Mouse (Mus musculus) testis, adult 2 months (tissue): ENCODE results near the gene Twist1.

Experiments used
- CTCF ChIP-seq: fragments of 200-500 bp; IDR thresholded peaks from 2 replicates; pipeline ENCODE4 v1.5.1; 2012; ENCODE audit warnings: low read depth, mild to moderate bottlenecking, inconsistent platforms, low read length, moderate library complexity; ENCODE audit not compliant: control insufficient read depth, insufficient read depth, insufficient replicate concordance
- POLR2A ChIP-seq: fragments of 200-500 bp; IDR thresholded peaks from 2 replicates; pipeline ENCODE4 v1.6.1; 2012; ENCODE audit warnings: low read depth, mild to moderate bottlenecking, inconsistent platforms, low read length, moderate library complexity; ENCODE audit not compliant: control insufficient read depth

DNA sequence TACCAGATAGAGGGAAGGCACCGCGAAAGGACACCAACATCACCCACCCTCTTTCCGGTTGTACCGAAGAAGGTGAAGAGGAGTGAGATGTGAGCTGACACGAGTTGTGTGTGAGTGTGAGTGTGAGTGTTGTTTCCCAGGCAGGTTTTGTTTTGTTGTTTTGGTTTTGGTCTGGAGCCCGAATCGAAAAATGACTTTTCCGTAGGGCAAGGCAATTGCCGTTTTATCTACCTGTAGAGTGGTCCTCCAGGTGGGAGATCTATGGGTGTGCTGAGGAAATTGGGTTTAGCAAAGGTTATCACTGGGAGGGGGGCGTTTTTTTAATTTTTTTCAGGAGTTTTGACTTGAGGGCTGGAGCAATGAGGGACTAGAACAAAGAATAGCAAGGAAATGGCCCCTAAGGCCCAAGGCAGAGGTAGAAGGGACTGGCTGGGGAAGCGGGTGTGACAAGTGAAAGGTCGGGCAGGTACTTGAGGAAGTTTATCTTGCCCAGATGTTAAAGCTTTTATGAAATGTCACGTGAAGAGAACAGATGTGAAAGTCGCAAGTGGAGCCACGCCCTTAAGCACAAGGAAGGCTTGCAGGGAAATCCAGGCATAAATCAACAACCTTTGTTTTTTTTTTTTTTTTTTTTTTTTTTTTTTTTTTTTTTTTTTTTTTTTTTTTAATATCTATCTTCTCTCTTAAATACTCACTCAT is 6.3 kb downstream of the Twist1 start:
- TF ChIP-seq CTCF (no peak), POLR2A (no peak)
